Mouse (Mus musculus) layer of hippocampus, adult 9-11 months (tissue): Measurements from ENCODE around the gene Mcoln1.
A peak's percentile ranks its signal among the peaks of the same experiment; 100 is the strongest.

Experiments used
- DNase-seq: peaks from one replicate; pipeline ENCODE4 v3.0.0; 2022

The Mcoln1 gene

DNA sequence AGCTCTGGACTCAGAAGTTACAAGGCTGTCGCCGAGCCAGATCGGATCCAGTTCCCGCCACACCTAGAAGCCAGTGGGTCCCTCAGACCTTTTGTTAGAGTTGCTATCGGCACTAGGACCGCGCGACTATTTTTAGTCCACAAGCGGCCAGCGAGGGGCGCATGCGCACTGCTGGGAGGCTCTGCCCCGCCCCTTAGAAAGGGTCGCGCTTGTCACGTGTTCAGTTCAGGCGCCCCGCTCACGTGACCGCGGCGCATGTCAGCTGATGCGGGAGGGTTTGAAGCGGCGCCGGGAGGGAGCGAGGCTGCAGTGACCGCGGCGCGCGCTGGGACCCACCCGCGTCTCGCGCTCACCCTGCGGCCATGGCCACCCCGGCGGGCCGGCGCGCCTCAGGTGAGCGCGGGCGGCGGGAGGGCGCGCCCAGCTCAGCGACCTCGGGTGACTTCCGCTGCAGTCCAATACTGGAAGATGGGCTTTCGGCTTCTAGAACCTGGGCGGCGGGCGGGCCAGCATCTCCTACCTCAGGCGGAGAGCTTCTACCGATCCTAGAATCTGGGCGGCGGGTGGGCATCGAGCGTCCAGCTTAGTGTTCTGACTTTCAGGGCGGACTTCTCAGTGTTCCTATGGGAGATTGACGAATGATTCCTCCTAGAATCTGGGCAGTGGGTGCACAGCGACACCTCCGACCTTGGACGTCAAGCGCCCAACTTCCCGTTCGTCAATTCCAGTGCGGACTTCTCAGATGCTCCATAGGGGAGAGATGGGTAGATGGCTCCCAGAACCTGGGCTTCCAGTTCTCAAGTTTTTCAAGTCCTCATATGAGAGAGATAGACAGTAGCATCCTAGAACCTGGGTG is at the start of gene Mcoln1:
Mcoln1 (plus strand) TSS at position 223 of the 856 bp plus-strand sequence.
- DNase-seq: peak; percentile 98

DNA sequence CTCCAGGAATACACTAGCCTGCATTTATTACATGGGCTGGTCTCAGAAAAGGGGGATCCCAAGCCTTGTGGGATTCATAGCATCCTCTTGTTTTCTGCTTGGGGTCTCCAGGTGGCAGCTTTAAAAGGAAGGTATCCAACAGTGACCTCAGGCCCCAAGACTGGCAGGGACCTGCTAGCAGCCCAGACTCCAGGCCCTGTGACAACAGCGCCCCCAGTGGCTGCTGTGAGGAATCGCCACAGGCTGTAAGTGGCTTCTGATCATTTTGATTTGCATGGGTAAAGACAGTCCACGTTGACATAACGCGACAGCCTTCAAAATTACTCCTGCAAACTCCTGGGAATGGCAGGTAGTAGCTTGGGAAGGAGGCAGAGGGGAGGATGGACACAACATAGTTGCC is 49.6 kb upstream of the Mcoln1 start:
- DNase-seq: no peak

DNA sequence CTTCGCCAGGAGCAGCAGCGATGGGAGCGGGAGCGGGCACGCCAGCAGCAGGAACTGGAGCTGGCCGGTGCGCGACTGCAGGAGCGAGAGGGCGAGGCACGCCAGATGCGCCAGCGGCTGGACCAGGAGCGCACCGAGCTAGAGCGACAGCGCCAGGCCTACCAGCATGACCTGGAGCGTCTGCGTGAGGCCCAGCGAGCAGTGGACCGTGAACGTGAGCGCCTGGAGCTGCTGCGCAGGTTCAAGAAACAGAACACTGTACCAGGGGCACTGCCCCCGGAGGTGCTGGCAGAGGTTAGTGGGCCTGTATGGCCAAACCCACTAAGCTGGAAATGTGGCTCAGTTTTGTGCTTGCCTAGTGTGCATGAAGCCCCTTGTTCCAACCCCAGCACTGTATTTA is 48.3 kb upstream of the Mcoln1 start:
- no peak for DNase-seq

DNA sequence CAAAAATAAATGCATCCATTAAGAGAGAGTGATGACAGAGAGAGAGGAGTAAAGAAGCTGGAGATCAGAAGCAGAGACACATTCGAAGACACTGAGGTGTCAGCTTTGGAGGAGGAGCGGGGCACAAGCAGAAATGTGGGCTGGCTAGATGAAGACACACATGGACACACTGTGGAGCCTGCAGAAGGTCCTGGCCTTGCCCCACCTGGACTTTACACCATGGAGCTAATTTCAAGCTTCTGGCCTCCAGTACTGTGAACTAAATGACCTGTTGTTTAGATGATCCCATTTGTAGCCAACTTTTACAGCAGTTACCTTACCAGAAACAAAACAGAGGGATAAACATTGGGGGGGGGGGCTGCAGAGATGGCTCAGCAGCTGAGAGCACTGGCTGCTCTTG is 37.0 kb upstream of the Mcoln1 start:
- DNase-seq: no peak

DNA sequence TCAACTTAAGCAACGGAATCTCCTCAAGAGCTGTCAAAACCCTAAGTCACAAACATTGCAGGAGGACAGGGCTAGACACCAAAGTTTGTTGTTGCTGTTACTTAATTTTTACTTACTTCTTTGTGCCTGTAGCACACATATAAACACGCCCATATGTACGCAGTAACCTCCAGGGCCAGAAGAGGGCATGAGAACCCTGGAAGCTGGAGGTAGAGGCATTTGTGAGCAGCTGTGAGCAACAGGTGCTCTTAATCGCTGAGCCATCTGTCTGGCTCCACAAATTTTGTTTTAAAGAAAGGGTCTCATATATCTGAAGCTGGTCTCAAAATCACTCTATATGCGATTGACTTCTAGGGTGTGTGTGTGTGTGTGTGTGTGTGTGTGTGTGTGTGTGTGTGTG is 35.9 kb upstream of the Mcoln1 start:
- no peak for DNase-seq

DNA sequence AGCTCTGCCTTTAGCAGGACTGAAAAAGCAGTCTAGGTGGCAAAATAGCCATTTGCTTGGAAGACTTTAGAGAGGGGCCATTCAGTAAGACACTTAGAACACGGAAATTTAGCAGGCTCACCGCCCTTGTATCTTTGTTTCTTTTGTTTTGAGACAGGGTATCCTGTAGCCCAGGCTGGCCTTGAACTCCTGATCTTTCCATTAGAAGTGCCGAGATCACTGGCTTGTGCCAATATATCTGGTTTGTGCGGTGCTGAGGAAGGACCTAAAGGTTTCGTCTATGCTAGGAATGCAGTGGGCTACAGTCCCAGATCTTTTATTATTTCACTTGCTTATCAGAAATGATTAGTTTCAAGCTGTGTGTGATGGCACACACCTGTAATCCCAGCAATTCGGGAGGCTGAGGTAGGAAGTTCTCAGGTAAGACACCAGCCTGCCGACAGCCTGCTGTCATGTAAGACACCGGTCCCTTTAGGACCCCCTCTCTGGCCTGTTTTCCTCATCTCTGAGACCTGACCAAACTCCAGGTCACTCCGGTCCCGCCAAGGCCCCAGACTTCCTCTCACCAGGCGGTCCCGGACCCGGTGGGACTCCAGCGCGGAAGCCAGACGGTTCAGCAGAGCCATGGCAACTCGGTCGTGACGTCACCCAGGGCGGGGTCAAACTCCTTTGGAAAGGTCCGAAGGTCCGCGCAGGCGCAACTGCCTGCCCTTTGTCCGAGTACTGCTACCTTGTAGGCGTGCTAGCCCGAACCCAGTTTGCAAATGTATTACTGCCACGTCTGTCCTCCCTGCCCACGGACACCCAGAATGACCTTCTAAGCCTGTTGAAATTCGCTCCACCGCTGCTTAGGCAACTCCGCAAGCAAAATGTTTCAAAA is 33.0 kb upstream of the Mcoln1 start, which contains the start of gene Pex11g:
Pex11g (minus strand) TSS at position 675 of the 880 bp plus-strand sequence.
- DNase-seq: peak; percentile 93

DNA sequence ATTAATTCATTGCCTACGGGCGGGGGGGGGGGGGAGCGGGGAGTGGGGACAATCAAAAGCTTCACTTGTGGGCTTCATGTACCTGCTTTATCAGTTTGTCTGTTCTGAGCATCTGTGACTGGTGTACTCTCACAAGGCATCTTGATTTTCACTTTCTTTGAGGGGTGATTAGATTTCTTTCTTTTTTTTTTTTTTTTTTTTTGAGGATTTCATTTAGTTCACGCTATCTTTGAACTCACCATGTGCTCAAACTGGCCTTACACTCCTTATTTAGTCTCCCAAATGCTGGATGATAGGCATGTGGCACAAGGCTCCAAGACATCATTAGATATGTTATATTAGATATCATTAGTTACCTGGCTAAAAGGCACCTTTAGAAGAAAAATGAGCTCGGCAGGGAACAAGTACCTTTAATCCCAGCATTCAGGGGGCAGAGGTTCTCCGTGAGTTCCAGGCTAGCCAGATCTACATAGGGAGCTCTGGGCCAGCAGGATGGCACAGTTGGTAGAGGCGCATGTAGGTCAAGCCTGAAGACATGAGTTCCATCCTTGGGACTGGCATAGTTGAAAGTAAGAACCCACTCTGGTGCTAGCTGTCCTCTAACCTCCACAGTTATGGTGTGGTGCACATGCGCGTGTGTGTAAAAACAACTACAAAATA is 32.2 kb upstream of the Mcoln1 start:
- no peak for DNase-seq

DNA sequence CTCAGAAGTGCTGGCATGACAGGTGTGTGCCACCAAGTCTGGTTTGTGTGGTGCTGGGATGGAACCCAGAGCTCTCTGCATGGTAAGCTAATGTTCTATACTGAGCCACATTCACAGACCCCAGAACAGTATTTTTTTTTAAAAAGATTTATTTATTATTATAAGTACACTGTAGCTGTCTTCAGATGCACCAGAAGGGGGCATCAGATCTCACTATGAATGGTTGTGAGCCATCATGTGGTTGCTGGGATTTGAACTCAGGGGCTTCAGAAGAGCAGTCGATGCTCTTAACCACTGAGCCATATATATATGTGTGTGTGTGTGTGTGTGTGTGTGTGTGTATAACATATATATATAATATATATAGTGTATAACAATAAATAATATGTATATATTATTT is 31.4 kb upstream of the Mcoln1 start:
- no peak for DNase-seq

DNA sequence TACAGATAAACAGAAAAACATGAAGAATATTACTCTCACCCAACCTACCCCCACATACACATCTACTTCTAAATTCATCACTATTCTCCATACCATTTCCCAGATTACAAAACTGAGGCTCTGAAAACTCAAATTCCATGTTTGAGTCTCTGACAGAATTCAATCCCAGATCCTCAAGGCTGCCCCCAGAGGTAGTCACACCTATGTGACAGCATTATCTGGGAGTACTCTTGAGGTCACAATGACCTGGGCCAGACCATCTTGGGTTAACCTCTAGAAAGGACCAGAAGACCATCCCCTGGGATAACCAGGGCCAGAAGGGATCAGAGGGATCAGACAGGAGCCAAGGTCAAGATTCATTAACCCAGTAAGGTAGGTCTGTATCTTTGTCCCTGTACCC is 29.7 kb upstream of the Mcoln1 start, which contains the start of gene Tex45:
Tex45 (plus strand) TSS at position 301 of the 400 bp plus-strand sequence.
- no peak for DNase-seq

DNA sequence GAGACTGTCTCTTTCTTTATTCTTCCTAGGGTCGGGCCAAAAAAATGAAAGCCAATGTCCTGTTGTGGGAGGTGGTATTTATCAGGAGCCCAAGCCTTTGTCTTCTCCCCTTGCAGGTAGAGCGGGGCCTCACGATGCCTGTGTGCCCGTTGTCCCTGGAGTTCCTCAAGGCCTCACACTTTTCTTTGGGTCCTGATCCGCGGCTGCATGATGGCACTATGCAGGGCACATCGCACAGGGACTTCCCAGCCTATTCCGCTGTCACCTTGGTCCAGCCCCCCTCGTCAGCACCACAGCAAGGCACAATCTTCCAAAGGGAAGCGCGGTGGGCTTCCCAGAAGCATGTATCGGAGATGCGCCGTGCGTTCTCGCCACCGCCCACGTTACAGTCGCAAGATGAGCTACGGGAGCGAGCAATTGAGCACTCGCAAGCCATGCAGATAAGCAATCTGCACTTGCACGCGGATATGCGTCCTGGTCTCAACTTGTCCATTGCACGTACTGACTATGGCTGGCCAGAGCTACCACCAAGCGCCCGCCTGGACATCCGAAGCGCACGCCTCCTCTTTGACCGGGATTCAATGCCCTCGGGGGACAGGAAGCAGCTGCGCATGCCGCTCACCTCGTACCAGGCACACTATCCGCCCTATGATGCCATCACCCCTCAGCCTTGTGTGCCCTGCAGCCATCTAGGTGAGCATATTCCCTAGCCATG is 24.4 kb upstream of the Mcoln1 start:
- DNase-seq: no peak

DNA sequence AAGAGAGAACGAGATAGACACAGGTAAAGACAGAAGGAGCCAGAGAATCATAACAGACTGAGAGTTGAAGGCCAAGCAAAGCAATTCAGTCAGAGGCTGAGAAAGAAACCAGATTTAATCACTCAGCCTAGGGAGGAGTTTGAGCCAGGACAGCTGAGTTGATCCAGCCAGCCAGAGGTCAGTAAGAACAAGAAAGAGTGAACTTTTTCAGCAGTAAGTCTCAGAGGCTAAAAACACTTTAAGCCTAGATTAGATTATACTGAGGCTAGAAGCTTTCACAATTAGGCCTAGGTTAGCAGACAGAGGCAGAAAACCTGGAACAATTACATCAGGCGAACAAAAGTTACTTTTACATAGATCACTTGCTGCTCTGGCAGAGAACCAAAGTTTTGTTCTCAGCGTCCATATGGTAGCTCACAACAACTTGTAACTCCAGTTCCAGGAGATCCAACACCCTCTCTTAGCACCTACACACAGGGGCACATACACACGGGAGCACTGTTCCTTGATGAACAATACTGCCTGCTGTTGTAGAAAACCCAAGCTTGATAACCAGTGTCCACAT is 20.0 kb upstream of the Mcoln1 start:
- no peak for DNase-seq

DNA sequence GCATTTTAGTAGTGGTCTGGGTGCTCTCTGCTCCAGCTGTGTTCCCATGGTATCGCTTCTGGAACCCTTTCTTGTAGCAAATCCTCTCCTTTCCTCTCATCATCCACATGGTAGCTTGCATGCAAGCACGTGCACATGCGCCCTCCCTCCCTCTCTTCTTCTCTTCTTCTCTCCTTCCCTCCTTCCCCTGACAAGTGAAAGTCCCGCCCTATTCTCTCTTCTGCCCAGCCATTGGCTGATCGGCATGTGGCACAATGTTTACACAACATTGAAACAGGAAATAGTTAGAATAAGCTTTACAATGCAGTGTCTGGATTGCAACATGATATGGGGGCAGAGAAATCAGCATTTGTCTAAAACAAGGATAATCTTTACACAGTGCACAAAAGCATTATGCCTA is 18.7 kb upstream of the Mcoln1 start:
- no peak for DNase-seq

DNA sequence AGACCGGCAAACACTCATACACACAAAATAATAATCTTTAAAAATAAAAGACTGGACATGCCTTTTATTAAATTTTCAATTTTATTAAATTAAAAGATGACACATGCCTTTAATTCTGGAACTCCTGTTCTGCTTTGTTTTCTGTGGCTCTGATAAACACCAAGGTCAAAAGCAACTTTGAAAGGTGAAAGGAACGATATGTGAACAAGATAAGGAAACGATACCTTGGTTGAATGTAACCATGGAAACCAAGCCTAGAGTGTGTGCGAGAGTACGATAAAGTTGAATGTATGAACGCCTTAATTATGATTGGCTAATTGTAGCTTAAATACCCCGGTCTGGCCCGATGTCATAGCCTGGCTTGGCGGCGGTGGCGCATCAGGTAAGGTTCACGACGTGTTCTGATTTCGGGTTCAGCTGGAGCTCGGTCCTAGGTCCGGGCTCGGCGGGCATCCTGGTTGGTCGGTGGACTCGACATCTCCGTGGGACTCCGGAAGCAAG is 18.0 kb upstream of the Mcoln1 start:
- DNase-seq: no peak

DNA sequence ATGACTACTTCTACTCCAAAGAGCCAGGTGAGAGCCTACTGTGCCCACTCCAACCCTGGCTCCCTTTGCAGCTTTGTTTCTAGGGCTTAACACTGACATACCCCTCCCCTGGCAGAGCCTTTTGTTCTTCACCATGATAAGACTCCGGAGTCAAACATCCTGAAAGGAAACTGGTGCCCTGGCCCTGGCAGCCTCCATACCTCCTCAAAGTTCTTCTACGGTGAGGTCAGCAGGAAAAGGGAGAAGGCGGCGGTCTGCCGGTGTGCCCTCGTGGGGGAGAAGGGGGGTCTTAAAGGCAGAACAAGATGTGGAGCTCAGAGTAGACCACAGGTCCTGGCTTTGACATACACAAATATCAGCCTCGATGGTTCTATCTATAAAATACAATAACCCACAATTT is 16.7 kb upstream of the Mcoln1 start:
- DNase-seq: no peak

DNA sequence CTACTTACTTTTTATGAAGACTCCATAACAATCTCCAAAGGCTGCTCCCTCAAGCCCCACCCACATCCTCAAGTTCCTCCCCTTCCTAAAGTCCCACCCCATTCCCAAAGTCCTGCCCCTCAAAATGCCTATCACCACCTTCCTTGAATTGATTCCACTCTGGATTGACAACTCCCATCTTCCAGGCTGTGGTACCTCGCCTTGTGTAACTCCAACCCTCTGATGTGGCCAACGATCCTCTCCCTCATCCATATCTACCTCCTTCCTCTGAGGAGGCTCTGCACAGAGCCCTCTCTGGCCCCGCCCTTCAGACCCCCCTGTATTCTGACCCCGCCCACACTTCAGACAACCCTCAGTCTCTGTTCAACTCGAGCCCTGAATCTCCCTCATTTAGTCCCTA is 15.1 kb upstream of the Mcoln1 start:
- DNase-seq: no peak

DNA sequence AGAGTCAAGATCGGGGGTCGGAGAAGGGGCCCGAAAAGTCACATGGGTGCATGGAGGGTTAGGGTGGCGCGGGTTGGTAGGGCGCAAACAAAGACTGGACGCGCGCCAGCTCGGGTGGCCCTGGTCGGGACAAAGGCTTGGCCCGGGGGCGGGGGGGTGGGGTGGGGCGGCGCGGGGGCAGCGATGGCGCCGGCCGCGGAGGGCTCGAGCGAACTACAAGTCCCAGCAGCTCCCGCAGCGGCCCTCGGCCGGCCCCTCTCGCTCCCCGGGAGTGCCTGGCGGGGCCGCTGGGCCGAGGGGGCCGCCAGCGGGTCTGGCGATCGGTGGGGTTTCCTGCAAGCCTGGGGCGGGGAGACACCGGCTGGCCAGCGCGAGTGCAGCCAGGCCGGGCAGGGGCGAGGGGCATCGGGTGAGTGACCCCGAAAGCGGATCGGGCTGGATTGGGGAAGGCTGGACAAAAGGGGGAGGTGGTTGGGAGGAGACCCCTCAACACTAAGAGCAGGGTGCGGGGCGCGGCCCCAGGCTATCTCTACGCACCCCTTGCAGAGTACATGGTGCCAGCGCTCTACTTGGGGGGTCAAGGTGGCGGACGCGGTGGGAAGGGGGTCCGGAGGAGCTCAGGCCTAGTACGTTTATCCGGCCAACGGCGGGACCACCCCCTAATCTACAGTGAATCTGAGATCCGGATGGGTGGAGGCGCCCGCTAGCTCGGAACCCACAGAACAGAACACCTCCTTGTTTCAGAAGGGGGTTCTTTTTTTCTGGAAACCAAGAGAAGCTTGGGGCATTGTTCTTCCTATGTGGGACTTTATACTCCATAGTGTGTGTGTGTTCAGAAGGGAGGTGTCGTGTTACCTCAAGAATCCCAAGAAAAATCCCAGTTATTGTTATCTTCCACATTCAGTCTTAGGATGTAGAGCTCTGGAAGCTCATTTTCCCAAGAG is 7.1 kb upstream of the Mcoln1 start, which contains the start of gene Zfp358:
Zfp358 (plus strand) TSS at position 238 of the 944 bp plus-strand sequence.
- peak; percentile 68 for DNase-seq

DNA sequence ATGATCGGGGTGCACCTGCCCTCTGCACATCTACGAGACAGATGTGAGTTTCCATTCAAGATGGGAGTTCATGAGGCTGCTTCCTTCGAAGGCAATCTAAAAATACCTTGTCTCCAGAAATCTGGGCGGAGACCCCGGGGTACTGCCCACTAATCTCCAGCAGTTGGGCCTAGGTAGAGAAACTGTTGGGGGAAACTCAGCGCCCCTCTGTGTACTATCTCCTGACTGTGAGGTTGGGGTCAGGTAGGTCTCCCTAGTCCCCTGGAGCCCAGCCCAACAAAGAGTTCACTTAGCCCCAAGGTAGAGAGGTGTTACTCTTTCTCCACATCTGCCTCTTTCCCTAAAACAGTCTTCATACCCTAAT is 6.4 kb upstream of the Mcoln1 start:
- no peak for DNase-seq

DNA sequence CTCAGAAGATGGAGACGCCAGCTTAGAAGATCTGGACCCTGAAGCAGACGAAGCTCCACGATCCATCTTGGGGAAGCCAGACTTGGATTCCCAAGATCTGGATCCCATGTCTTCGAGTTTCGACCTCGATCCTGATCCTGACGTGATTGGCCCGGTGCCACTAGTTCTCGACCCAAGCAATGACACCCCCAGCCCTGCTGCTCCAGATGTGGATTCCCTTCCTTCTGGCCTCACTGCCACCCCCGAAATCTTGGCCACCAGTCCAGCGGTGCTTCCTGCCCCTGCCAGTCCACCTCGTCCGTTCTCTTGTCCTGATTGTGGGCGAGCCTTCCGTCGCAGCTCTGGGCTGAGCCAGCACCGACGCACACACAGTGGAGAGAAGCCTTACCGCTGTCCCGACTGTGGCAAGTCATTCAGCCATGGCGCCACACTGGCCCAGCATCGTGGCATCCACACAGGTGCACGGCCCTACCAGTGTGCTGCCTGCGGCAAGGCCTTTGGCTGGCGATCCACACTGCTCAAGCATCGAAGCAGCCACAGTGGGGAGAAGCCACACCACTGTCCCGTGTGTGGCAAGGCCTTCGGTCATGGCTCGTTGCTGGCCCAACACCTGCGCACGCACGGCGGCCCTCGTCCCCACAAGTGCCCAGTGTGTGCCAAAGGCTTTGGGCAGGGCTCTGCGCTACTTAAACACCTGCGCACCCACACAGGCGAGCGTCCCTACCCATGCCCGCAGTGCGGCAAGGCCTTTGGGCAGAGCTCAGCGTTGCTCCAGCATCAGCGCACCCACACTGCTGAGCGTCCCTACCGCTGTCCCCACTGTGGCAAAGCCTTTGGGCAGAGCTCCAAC is 4.5 kb upstream of the Mcoln1 start:
- no peak for DNase-seq

DNA sequence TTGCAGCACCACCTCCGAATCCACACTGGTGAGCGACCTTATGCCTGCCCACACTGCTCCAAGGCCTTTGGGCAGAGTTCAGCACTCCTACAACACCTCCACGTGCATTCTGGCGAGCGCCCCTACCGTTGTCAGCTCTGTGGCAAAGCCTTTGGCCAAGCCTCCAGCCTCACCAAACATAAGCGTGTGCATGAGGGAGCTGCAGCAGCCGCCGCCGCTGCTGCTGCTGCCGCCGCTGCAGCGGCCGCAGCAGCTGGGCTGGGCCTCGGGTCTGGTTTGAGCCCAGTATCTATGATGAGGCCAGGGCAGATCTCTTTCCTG is 3.9 kb upstream of the Mcoln1 start:
- no peak for DNase-seq

DNA sequence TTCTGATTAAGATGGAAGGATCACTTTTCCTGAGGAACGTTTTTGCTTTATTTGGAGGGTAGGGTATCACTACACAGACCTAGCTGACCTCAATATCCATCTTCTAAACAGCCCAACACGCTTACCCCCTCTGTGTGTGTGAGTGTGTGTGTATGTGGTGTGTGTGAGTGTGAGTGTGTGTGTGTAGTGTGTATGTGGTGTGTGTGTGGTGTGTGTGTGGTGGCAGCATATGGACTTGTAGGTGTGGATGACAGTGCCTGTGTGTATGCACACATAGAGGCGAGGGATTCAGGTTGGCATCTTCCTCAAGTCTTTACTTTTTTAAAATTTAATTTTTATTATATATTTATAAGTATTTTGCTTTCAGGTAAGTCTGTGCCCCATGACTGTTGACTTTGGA is 1.7 kb upstream of the Mcoln1 start:
- no peak for DNase-seq
